Mouse (Mus musculus) urinary bladder, adult 18-20 months (tissue): ENCODE measurements around the gene Dtx1.
A peak's percentile ranks its signal among the peaks of the same experiment; 100 is the strongest.

Experiments used
- DNase-seq, 2 experiments: peaks; one replicate each; pipeline ENCODE4 v3.0.0; 2022; ENCODE audit warnings: low spot score in 2 of 2, mixed read lengths in 2 of 2

The Dtx1 gene

DNA sequence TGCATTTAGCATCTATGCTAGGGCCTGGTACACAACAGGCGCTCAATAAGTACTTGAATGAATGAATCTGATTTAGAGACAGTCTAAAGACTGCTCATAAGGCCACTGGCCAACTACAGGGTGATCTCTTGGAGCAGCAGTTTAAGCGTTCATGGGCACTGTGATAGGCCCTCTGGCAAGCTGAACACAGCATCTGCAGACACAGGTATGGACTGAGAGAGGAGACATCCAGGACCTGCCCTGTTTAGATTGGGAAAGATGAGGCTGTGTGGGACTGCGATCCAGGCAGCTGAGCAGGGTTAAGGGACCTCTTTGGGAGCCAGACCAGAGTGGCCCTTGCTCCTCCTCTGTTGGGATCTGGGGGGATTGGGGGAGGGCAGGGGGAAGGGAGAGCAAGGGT, at the start of gene Dtx1:
Dtx1 (minus strand) TSS at position 101 of the 400 bp plus-strand sequence.
- no peak for DNase-seq

- DNase-seq = no peak
Observed at GRCm38 (mm10) chr5:120754215-120754614, 42.5 kb upstream of the Dtx1 start.

- DNase-seq = no peak
Observed at GRCm38 (mm10) chr5:120752786-120753185, 41.1 kb upstream of the Dtx1 start.

GRCm38 (mm10) chr5:120751206-120751605, 39.5 kb upstream of the Dtx1 start:
- no peak for DNase-seq

- DNase-seq = no peak
Observed at GRCm38 (mm10) chr5:120749688-120750087, 38.0 kb upstream of the Dtx1 start, which contains the start of gene Oas2. Gene Oas2, minus strand, starts transcription at chr5:120749853.

GRCm38 (mm10) chr5:120746451-120746850, 34.7 kb upstream of the Dtx1 start:
- DNase-seq = peak in 1 of 2 experiments; percentile 4

- no peak for DNase-seq
Observed at GRCm38 (mm10) chr5:120742125-120742524, 30.4 kb upstream of the Dtx1 start.

GRCm38 (mm10) chr5:120734380-120734990, 22.8 kb upstream of the Dtx1 start:
- no peak for DNase-seq

- DNase-seq = no peak
Observed at GRCm38 (mm10) chr5:120733696-120734095, 22.0 kb upstream of the Dtx1 start.

DNA sequence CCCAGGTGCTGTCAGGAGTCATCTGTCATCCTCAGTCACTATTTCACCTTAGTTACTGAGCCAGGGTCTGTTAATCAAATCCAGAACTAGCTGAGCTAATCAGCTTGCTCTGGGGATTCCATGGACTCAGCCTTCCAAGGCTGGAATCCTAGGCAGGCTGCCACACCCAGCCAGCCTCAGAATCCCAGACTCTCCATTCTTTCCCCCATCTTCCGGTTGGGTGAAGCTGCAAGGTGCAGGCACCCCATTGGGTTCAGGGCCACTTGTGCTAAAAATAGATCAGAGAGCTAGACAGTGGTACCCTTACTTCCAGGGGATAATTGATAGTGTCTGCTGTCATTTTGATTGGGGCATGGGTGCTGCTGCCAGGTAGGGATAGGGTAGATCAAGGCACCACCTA, 21.0 kb upstream of the Dtx1 start:
- no peak for DNase-seq

DNA sequence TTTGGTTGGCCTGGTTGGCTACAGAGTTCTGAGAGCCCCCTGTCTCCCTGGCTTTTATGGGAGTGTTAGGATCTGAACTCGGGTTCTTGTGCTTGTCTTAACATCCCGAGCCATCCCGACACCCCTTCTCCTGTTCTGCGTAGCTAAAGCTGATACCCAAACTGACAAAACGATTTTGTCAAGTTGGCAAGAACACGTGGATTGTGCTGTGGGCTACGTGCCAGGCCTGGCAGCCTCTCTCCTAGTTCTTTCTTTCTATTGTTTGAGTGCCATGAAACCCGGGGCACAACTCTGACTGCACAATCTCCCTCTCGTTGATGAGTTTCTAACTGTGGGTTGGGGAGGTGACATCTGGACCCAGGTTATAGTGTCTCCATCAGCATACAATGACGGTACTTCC, 17.6 kb upstream of the Dtx1 start:
- no peak for DNase-seq

DNA sequence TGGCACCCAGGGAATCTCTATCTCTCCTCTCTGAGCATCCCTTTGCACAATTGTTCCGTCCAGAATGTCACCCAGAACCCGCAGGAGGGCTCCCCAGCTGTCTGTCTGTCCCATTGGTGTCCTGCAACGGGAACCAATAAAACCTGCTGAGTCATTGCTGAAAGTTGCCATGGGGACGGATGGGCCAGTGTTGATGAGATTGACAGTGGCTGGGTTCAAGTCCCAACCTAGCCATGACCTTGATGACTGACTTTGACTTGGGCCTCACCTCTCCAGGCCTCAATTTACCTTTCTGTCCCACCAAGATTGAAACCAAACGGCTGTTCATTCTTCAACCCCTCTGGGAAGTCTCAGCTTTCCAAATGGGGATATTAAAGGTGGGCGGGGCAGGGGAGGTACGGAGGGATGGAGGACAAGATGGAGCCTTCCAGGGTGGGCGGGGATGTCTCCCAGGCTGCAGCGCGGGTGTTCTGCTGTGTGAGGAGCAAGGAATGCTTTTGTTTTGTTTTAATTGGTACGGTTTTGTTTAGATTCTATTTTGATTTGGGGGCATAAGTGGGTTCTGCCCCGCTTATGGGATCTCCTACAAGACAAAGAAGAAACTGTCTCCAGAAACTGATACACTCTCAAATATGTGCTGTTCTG, 14.2 kb upstream of the Dtx1 start:
- DNase-seq = no peak

DNA sequence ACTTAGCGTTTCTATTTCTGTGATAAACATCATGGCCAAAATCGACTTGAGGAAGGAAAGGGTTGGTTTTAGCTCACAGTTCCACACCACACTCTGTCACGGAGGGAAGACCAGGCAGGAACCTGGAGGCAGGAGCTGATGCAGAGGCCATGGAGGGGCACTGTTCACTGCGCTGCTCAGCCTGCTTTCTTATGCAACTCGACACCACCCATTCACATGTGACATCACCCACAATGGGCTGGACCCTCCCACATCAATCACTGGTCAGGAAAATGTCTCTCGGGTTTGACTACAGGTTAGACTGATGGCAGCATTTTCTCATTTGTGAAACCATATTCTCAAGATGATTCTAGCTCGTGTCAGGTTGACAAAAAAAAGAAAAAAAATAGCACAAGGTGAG, 9.3 kb upstream of the Dtx1 start:
- DNase-seq = no peak

GRCm38 (mm10) chr5:120718600-120719378, 7.1 kb upstream of the Dtx1 start:
- no peak for DNase-seq

- DNase-seq = no peak
Observed at GRCm38 (mm10) chr5:120717136-120717535, 5.4 kb upstream of the Dtx1 start.

DNA sequence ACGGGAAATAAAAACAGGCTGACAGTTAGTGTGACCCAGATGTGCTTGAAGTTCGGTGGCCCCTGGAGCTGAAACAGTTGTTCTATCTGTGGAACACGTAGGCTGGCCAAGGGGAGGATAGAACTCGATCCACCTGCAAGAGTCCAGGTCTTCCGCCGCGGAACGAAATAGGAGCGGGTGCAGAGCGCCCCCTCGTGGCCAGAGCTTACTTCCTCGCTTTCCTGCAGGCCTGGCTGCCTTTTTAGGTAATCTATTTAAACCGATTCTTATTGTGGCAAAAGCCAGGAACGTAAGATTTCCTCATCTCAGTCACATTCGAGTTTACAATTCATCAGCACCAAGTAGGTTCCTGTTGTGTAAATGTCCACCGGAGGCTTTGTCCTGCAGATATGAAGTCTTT, 2.6 kb upstream of the Dtx1 start:
- DNase-seq = peak in 1 of 2 experiments; percentile 50

DNA sequence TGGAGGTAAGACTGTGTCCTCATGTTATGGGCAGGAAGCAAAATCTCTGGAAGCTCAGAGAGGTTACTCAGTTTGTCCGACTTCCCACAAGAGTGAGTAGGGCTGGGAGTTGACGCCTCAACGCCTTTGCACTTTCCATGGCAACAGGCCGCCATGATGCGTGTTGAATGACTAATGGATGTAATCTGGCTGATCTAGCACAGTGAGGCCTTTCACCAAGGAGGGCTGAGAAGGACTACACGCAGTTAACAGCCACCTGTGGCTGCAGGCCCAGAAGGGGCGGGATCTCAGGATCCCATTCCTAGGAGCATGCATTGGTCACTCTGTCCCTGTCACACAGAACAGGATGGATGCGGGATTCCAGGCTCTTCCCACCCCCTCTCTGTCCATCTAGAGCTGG, 994 bp upstream of the Dtx1 start:
- DNase-seq = no peak

DNA sequence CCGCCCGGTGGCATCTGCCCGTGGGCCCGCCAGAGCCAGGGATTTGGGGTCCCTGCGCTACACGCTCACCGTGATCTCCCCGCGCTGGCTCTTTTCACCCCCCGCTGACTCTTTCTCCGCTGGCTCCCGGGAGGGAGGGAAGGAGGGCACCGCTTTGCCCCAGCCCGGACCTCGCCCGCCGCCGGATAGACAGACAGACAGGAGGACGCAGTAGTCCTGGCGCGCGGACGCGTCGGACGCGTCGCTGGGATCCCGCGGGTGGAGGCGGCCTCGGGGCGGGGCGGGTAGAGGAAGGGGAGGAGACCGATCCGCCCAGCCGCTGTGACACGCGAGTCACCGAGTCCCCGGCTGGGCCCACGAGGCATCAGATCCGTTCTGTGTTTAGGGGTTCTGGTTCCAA, 311 bp downstream of the Dtx1 start:
- no peak for DNase-seq

GRCm38 (mm10) chr5:120710826-120711248, 890 bp downstream of the Dtx1 start:
- no peak for DNase-seq

DNA sequence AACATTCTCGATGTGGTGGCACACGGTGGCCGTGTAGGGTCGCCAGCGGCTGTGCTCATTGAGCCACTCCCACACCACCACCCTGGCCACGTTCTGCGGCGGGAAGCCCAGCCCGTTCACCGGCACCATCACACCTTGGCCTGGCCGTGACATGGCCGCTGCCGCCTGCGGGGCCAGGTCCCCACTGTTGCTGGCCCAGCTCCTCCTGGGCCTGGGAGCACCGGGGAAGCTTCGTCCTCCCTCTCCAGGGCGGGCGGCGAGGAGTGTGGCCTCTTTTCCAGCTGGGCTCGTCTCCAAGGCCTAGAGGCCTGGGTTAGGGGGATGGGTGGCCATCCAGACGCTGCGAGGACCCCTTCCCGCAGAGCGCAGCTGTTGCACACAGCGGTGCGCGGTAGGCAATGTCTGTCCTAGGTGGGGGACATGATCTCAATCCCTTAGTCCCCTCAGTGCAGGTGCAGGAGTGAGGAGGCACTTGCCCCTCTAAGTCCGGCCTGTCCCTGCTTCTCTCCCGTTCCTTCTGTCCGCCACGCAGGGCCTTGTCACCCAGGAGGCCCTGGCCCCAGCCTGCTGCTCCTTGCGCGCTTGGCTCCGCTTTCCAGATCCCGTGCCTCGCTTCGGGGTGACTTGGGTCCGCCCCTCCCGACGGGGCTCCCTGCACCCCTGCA, 1.4 kb downstream of the Dtx1 start:
- DNase-seq = no peak

GRCm38 (mm10) chr5:120706976-120707375, 4.8 kb downstream of the Dtx1 start:
- DNase-seq = no peak

- DNase-seq = no peak
Observed at GRCm38 (mm10) chr5:120706541-120706940, 5.2 kb downstream of the Dtx1 start.
